Mouse (Mus musculus): ENCODE measurements around the gene Klk1b24.
"Not testable (repeated sequence)": the region's sequence is repeated elsewhere in the genome, so short reads cannot be mapped to it uniquely, and the experiment has no call there.

Gene Klk1b24

GRCm38 (mm10) chr7:44187936-44188335 is at the start of gene Klk1b24:
Klk1b24 (plus strand) TSS chr7:44188236.
- DNase-seq: not testable (repeated sequence)

GRCm38 (mm10) chr7:44179299-44180045 is 8.6 kb upstream of the Klk1b24 start:
- DNase-seq: peak; percentile 38

- peak; percentile 14 for DNase-seq
These were observed 1.5 kb upstream of the Klk1b24 start for GRCm38 (mm10) chr7:44186516-44186915.

GRCm38 (mm10) chr7:44193466-44193865 is 5.4 kb downstream of the Klk1b24 start:
- DNase-seq: not testable (repeated sequence)

GRCm38 (mm10) chr7:44197891-44198290 is 9.9 kb downstream of the Klk1b24 start, which contains the start of gene Klk1b3:
Klk1b3 (plus strand) TSS chr7:44198191.
- no peak for DNase-seq

- DNase-seq: not testable (repeated sequence)
These were observed 19.1 kb downstream of the Klk1b24 start, which contains the start of gene Klk1b4 for GRCm38 (mm10) chr7:44207135-44207534. Klk1b4 (plus strand) TSS chr7:44207435.

GRCm38 (mm10) chr7:44208307-44208706 is 20.3 kb downstream of the Klk1b24 start:
- DNase-seq: no peak

- no peak for DNase-seq
These were observed 27.6 kb downstream of the Klk1b24 start, which contains the start of gene Klk1b5 for GRCm38 (mm10) chr7:44215645-44216044. Klk1b5 (plus strand) TSS chr7:44215945.

GRCm38 (mm10) chr7:44221601-44222000 is 33.6 kb downstream of the Klk1b24 start:
- DNase-seq: not testable (repeated sequence)

GRCm38 (mm10) chr7:44222335-44222734 is 34.3 kb downstream of the Klk1b24 start:
- DNase-seq: not testable (repeated sequence)

GRCm38 (mm10) chr7:44225076-44225475 is 37.0 kb downstream of the Klk1b24 start, which contains the start of gene Klk1:
Klk1 (plus strand) TSS chr7:44225360.
- DNase-seq: peak; percentile 46

- DNase-seq: no peak
These were observed 47.9 kb downstream of the Klk1b24 start, which contains the start of gene Gm36864 for GRCm38 (mm10) chr7:44235909-44236308. Gm36864 (plus strand) TSS chr7:44236177.

GRCm38 (mm10) chr7:44239913-44240312 is 51.9 kb downstream of the Klk1b24 start:
- DNase-seq: no peak

- DNase-seq: no peak
These were observed 52.7 kb downstream of the Klk1b24 start for GRCm38 (mm10) chr7:44240712-44241111.

- no peak for DNase-seq
These were observed 53.1 kb downstream of the Klk1b24 start for GRCm38 (mm10) chr7:44241163-44241562.

Data from kidney, postnatal 14 days (tissue).